Mouse (Mus musculus): ENCODE measurements around the gene Mcfd2. TPM values are rescaled to one million over a fixed set of nuclear protein-coding genes. Genes with fewer than 3 reads are reported as not detected.
A peak's percentile ranks its signal among the peaks of the same experiment; 100 is the strongest.

Gene Mcfd2
- total RNA-seq, 2 experiments from 2014 or later = 41.8 to 130 TPM

DNA sequence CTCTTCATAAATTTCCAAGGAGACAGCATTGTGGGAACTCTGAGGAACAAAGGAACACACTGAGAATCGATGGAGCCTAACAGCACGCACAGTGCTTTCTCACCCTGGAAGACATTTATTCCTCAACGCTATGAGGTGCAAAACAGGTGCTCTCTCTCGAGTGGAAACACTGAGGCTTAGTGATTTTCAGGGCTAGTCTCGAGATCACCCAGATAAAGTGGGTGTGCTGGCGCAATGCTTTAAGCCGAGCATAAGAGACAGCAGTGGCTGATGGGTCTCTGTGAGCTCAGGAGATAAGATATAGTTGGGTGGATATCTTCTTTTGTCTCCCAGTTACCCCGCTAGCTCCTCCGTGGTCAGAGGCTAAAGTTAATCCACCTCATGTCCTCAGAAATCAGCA is 19.6 kb downstream of the Mcfd2 start:
- no peak for ATAC-seq (replicated peaks; ENCODE audit: poor library complexity)

DNA sequence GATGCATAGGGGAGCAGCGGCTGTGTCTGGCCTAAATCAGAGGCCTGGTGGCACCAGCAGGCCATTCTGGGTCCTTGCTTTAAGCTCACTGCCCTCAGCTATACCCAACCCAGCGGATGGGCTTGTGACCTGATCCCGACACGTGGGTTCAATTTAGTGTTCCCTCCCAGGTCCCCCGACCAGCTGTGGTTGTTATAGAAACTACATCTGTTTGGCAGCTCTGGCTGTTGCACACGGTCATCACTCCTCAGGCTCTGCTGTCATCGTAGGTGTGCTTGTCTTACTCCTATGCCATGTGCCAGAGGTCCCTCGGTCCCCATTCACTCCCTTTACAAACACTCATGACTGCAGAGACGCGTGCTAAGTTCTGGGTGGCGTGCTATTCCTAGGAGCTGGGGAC is 27.9 kb downstream of the Mcfd2 start:
- no peak for ATAC-seq (replicated peaks; ENCODE audit: poor library complexity)

DNA sequence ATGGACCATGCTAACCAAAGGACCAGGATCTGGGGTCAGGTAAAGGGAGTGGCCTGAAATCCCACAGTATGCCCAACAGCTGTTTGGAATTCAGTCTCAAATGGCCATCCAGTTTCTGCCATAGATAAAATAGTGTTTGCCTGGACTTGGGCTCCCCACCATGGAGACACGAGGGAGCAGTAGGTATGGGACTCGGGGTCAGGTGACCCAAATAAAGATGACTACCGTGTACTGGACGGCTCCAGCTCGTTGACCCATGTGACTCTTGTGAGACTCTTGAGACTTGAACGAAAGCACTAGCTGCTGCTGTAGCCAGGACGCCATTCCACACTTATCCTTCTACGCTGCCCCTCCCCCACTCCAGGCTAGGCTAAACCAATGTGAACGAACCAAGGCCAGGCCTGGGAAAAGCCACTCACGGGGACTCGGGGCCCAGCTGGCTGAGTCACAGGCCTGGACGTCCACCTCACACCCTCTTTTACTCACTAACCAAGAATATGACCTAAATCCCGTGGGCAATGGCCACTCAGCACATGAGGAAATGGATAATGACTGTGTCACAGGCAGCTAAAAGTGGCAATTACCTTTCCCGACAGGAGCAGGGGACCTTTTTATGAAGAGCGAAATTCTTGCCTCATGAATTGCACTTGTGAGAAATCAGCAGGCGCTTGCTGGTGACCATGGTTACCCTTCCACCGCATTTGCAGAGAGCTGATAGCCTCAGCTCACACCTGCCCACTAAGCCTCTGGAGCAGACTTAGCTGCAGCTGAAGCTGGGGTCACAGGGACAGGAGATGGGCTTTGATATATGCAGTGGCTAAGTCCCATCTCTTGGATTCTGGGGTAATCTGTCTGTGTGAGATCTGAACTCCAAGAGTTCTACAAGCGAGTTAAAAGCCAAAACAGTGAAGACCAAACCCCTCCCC is 28.7 kb downstream of the Mcfd2 start:
- ATAC-seq (replicated peaks; ENCODE audit: poor library complexity) = no peak

DNA sequence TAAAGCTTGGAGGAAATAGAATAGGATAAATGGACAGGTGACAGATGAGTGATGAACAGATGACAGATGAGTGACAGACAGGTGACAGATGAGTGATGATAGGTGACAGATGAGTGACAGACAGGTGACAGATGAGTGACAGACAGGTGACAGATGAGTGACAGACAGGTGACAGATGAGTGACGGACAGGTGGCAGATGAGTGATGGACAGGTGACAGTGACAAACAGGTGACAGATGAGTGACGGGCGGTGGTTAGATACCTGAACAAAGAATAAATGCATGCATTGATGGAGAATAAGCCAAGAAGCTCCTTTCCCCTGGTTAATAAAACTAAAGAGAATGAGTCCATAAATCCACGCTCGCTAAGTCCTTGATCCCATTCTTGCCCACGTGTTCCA is 30.7 kb downstream of the Mcfd2 start:
- ATAC-seq (replicated peaks; ENCODE audit: poor library complexity) = no peak

DNA sequence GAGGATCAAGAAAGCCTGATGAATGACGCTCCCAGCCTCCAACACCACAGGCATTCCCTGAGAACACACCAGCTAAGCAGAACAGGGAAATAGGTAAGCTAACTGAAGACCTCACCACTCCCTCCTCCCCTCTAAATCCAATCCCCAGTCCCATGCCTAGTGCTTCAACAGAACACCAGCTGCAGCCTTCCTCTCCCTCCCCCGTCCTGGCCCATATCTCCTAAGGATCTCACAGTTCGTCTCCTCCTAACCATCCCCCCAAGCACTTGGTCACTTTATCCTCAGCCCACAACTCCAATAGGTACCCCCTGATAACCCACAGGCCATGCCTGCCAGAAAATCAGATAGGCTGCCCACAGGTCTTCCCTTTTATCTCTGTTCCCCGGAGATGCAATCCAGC is 37.9 kb downstream of the Mcfd2 start:
- peak; percentile 39; the same call in 1 of the 2 replicates for ATAC-seq (replicated peaks; ENCODE audit: poor library complexity)

DNA sequence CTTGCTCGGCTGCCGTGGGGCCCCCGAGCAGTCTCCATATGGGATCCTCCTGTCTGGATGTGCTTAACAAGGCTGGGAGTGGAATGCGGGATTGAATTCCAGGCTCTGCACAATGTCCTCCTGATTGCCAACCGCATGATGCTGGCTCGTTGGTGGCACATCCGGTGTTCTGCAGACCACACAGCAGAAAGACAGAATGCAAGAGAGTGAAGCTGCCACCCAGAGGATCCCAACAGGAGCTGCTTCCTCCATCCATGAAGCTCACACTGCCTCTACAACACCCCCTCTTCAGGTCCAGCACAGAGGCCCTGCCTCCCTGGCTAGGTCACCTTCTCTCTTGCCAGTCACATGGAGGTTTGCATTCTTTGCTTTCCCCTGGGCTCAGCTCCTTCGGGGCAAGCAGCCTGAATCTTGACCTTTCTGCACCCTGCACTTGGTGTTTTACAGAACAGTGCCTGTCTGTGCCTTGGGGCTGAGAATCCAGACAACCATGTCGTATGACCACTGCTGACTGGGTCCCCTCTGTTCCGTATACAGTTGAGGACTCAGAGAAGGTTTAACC is 39.6 kb downstream of the Mcfd2 start:
- no peak for ATAC-seq (replicated peaks; ENCODE audit: poor library complexity)

DNA sequence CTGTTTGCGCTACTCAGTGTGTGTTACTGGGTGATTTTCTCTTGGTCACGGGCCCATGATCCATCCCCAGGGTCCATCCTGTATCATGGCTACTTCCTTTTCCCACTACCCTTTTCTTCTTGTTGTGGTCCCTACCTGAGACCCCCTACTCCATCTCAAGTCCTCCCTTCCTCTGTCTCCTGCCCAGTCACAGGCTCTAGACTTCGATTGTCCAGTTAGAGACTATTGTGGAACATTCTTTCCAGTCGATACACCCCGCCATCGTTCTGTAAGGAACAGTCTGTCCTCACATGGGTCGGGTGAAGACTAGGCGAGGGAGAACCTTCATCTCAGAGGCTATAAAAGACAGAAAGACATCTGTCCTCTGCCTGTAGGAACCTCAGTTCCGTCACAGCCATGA is 40.4 kb downstream of the Mcfd2 start:
- ATAC-seq (replicated peaks; ENCODE audit: poor library complexity) = no peak

DNA sequence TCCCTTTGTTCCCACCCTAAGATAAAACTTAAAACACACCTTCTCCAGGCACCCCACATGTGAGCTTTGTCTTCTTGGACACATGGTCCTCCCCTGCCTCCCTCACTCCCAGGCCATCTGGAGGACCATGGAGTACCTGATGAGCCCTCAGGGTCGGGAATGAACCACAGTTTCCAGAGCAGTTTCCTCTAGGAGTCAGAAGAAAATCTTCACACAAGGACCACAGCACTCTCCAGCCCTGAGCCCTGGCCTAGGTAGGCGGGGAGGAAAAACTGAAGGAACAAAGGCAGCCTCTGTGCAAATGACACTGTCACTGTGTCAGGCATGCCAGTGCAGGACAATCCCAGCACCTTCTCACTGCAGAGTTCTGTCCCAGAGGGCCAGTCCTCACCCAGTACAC is 41.3 kb downstream of the Mcfd2 start:
- ATAC-seq (replicated peaks; ENCODE audit: poor library complexity) = no peak

DNA sequence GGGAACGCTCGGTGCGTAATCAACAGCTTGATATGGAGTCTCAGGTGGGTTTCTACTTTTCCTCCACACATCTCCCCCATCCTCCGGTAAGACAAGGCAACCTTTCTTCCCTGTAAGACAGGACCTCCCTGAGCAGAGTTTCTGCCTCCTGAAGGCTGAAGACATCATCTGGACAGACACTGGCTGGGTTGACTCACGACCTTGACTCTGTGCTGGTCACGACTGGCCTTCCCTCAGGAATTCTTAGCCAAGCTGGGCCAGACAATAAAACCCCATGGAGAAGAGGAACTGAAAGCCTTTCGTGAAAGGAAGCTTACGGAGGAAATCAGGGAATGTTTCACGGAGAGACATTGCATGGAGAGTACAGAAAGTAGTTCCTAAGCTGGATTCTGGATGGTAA is 46.3 kb downstream of the Mcfd2 start:
- no peak for ATAC-seq (replicated peaks; ENCODE audit: poor library complexity)

DNA sequence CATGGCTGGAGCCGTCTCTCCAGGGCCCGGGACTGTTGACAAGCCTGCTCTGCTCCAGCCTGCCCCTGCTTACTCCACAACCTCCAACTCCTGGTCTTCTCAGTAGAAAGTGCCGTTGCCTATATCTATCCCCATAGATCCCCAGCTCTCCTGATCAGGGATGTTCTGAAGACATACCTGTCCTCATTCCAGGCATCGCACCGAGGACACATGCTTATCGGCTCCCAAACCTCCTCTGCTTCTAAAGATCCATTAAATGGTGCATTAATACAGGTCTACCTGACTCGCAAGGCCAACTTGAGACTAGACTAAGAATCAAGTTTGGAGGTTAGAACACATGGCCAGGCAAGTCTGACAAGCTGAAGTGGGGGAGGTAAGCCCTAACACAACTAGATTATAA is 51.2 kb downstream of the Mcfd2 start:
- ATAC-seq (replicated peaks; ENCODE audit: poor library complexity) = no peak

DNA sequence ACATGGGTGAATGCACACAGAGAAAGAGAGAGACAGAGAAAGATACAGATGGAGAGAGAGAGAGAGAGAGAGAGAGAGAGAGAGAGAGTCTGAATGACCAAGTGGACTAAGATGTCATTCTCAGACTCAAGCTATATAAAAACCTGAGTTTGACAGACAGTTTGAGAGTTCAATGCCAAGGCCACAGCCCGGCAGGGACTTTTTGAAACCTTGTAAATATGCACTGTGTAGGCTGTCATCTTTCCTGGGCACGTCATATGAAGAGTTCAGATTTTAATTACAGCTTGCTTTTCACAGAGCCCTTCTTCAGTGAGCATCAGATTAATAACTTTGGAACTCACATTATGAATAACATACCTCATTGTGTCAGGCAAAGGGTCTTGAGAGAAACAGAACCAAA is 55.2 kb downstream of the Mcfd2 start:
- ATAC-seq (replicated peaks; ENCODE audit: poor library complexity) = no peak

DNA sequence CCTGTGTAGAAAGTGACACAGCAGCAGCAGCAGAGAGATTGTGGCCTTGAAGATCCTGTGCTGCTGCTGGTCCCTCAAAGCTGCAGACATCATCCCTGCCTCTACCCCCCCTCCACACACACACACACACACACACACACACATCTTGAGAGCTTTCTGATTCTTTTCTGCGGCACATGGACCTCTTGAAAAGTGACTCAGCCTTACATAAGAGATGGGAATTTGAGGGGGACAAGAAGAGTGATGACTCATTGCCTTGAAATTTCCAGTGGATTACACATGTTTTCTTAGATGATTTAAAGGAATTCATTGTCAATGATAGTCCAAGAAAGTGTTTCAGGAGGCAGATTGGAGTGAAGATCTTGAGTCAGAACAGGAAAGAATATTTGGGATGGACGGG is 58.9 kb downstream of the Mcfd2 start:
- ATAC-seq (replicated peaks; ENCODE audit: poor library complexity) = no peak

Other genes with a start within 250 kb of the Mcfd2 start
- gene Pigf, start 240.5 kb downstream of the Mcfd2 start, total RNA-seq (2015) = 15.1 and 15.5 TPM in 2 replicates
- 20.8 TPM in 2 replicates for gene Pigf, start 240.5 kb downstream of the Mcfd2 start, total RNA-seq (2017)
- 88.1 and 94.9 TPM in 2 replicates for gene Cript, start 240.4 kb downstream of the Mcfd2 start, total RNA-seq (2015)
- 50.2 and 60.3 TPM in 2 replicates for gene Cript, start 240.4 kb downstream of the Mcfd2 start, total RNA-seq (2017)
- 4.4 and 5.1 TPM in 2 replicates for gene Socs5, start 158.3 kb downstream of the Mcfd2 start, total RNA-seq (2015)
- gene Socs5, start 158.3 kb downstream of the Mcfd2 start, total RNA-seq (2017) = 4.2 and 5.5 TPM in 2 replicates
- gene Ttc7, start 17.0 kb upstream of the Mcfd2 start, total RNA-seq (2015) = 47.8 and 54.7 TPM in 2 replicates
- gene Ttc7, start 17.0 kb upstream of the Mcfd2 start, total RNA-seq (2017) = 53.2 and 58.5 TPM in 2 replicates
- gene Stpg4, start 161.8 kb upstream of the Mcfd2 start, total RNA-seq (2015) = 1.0 TPM in 1 of 2 replicates, not detected in the other
- gene Stpg4, start 161.8 kb upstream of the Mcfd2 start, total RNA-seq (2017) = not detected in 2 replicates
- gene Calm2, start 181.0 kb upstream of the Mcfd2 start, total RNA-seq (2015) = 664 and 692 TPM in 2 replicates
- 1,536 and 1,800 TPM in 2 replicates for gene Calm2, start 181.0 kb upstream of the Mcfd2 start, total RNA-seq (2017)

All from megakaryocyte progenitor cell, adult 5-6 weeks (primary cell).